Mouse (Mus musculus) CH12.LX (cell line): ENCODE measurements at regions not wholly inside any gene's neighbourhood (a gene's known extent, or its start where the extent isn't known, plus 50 kb on each side); places are given as distances from the start of the nearest gene placed in this dataset.

ENCODE experiments used
- DNase-seq: peaks from one replicate; pipeline ENCODE4 v3.0.0-alpha.2; 2013; ENCODE audit errors: extremely low read depth
- H3K27ac ChIP-seq: 2 replicates; pipeline ENCODE4 v1.5.1; 2012; ENCODE audit warnings: low read depth, mild to moderate bottlenecking, control low read depth, moderate library complexity; ENCODE audit not compliant: insufficient read depth
- H3K27me3 ChIP-seq: replicated peaks from 2 replicates; pipeline ENCODE3; 2012; ENCODE audit warnings: inconsistent platforms
- H3K36me3 ChIP-seq, 2 experiments: replicated peaks in 1 of 2; 2 replicates each; pipeline versions ENCODE3 to v1.6.1; 2012; ENCODE audit warnings: inconsistent platforms in 1 of 2, low read length in 1 of 2, mild to moderate bottlenecking in 1 of 2, mixed read lengths in 1 of 2, moderate library complexity in 1 of 2; ENCODE audit not compliant: control insufficient read depth in 1 of 2, insufficient read depth in 1 of 2
- H3K4me1 ChIP-seq, 2 experiments: 2 replicates each; pipeline ENCODE4 v1.6.1; 2012; ENCODE audit warnings: inconsistent platforms in 1 of 2, moderate library complexity in 1 of 2; ENCODE audit not compliant: insufficient read depth in 2 of 2, control insufficient read depth in 1 of 2
- H3K4me2 ChIP-seq: 2 replicates; pipeline ENCODE4 v1.6.1; 2012; ENCODE audit warnings: low read depth, mild to moderate bottlenecking, control low read depth; ENCODE audit not compliant: poor library complexity, insufficient read depth, severe bottlenecking
- H3K4me3 ChIP-seq, 3 experiments: fragments of 150-350 bp in 1 of 3; sonication (generic) in 1 of 3; replicated peaks in 1 of 3; 2 replicates each; pipeline versions ENCODE3 to v1.5.1; 2011 to 2012; ENCODE audit warnings: low read depth in 2 of 3, low read length in 2 of 3, mild to moderate bottlenecking in 2 of 3, moderate library complexity in 2 of 3, control low read depth in 1 of 3, improper control_type of control experiment in 1 of 3, inconsistent platforms in 1 of 3, mixed read lengths in 1 of 3; ENCODE audit not compliant: poor library complexity in 1 of 3
- H3K79me2 ChIP-seq: replicated peaks from 2 replicates; pipeline ENCODE4 v1.6.1; 2012; ENCODE audit warnings: mild to moderate bottlenecking, moderate library complexity; ENCODE audit not compliant: control insufficient read depth, poor library complexity, insufficient read depth, severe bottlenecking; ENCODE audit errors: extremely low read depth
- H3K9ac ChIP-seq: 2 replicates; pipeline ENCODE4 v1.6.1; 2012; ENCODE audit warnings: low read depth, mild to moderate bottlenecking, control low read depth, moderate library complexity; ENCODE audit not compliant: insufficient read depth
- H3K9me3 ChIP-seq: replicated peaks from 2 replicates; pipeline ENCODE3; 2012; ENCODE audit warnings: low read length, inconsistent platforms, mixed read lengths
- CTCF ChIP-seq, 2 experiments: IDR thresholded peaks in 1 of 2; conservative IDR thresholded peaks in 1 of 2; 2 replicates each; pipeline ENCODE4 v1.5.1; 2011 to 2012; ENCODE audit warnings: low read depth in 2 of 2, low read length in 2 of 2, improper control_type of control experiment in 1 of 2, inconsistent platforms in 1 of 2, mild to moderate bottlenecking in 1 of 2, moderate library complexity in 1 of 2
- E2F4 ChIP-seq: IDR thresholded peaks from 2 replicates; pipeline ENCODE4 v1.6.1; 2011; ENCODE audit warnings: low read depth, low read length, improper control_type of control experiment; ENCODE audit not compliant: insufficient replicate concordance
- JUN ChIP-seq: IDR thresholded peaks from 2 replicates; pipeline ENCODE4 v1.6.1; 2011; ENCODE audit warnings: low read depth, mild to moderate bottlenecking, low read length, improper control_type of control experiment, moderate library complexity; ENCODE audit not compliant: insufficient read depth
- JUND ChIP-seq: conservative IDR thresholded peaks from 2 replicates; pipeline ENCODE4 v1.6.1; 2011; ENCODE audit warnings: low read depth, low read length, improper control_type of control experiment
- MAZ ChIP-seq: IDR thresholded peaks from 2 replicates; pipeline ENCODE4 v1.6.1; 2012; ENCODE audit warnings: low read depth, mild to moderate bottlenecking, inconsistent platforms, low read length, improper control_type of control experiment, moderate library complexity
- MEF2A ChIP-seq: IDR thresholded peaks from 2 replicates; pipeline ENCODE4 v1.6.1; 2014; ENCODE audit warnings: low read depth, mild to moderate bottlenecking, inconsistent platforms, low read length, improper control_type of control experiment, borderline replicate concordance
- MYC ChIP-seq: IDR thresholded peaks from 2 replicates; pipeline ENCODE4 v1.6.1; 2011; ENCODE audit warnings: low read depth, mild to moderate bottlenecking, improper control_type of control experiment, low read length
- PAX5 ChIP-seq: IDR thresholded peaks from 2 replicates; pipeline ENCODE4 v1.6.1; 2012; ENCODE audit warnings: low read length, inconsistent platforms, mixed read lengths
- POLR2A ChIP-seq: IDR thresholded peaks from 2 replicates; pipeline ENCODE4 v1.6.1; 2011; ENCODE audit warnings: low read depth, mild to moderate bottlenecking, improper control_type of control experiment, low read length
- RAD21 ChIP-seq: IDR thresholded peaks from 2 replicates; pipeline ENCODE4 v1.6.1; 2011; ENCODE audit warnings: low read depth, mild to moderate bottlenecking, low read length, improper control_type of control experiment, moderate library complexity
- RCOR1 ChIP-seq: conservative IDR thresholded peaks from 2 replicates; pipeline ENCODE4 v1.6.1; 2012; ENCODE audit warnings: low read depth, mild to moderate bottlenecking, inconsistent platforms, low read length, improper control_type of control experiment
- SMC3 ChIP-seq: IDR thresholded peaks from 2 replicates; pipeline ENCODE4 v1.6.1; 2011; ENCODE audit warnings: low read depth, low read length, improper control_type of control experiment
- TBP ChIP-seq: conservative IDR thresholded peaks from 2 replicates; pipeline ENCODE4 v1.6.1; 2011; ENCODE audit warnings: low read depth, low read length, improper control_type of control experiment
- TCF12 ChIP-seq: IDR thresholded peaks from 2 replicates; pipeline ENCODE4 v1.6.1; 2014; ENCODE audit warnings: low read depth, mild to moderate bottlenecking, inconsistent platforms, low read length, improper control_type of control experiment
- ZNF384 ChIP-seq: IDR thresholded peaks from 2 replicates; pipeline ENCODE4 v1.6.1; 2012; ENCODE audit warnings: low read depth, low read length, improper control_type of control experiment, inconsistent platforms
- dilution Hi-C: fragments of 300-500 bp; cut with MboI; formaldehyde crosslinking; loops from 2 replicates; pipeline ENCODE4 v1.14.3; 2020; ENCODE audit warnings: low sequenced_read_pairs; ENCODE audit not compliant: extremely low pct_unique_long_range_greater_than_20kb, extremely low pct_ligation_motif_present
- in situ Hi-C: fragments of 300-500 bp; cut with MboI; formaldehyde crosslinking; loops from 3 replicates; pipeline ENCODE4 v1.14.3; 2019; ENCODE audit warnings: low sequenced_read_pairs, low pct_ligation_motif_present, low pct_unique_long_range_greater_than_20kb, mixed read lengths

- in situ Hi-C loops = no loop called here
- H3K9ac ChIP-seq = no peak overlapping the region
- H3K4me1 ChIP-seq = no peaks in the 10 kb centered on the region
- no peak overlapping the region for H3K27ac ChIP-seq
- no peaks in the 10 kb centered on the region for H3K9me3 ChIP-seq
- no peak overlapping the region for H3K4me2 ChIP-seq
- dilution Hi-C loops = no loop called here
- H3K4me3 ChIP-seq = no peak overlapping the region
- DNase-seq = no peak
- H3K79me2 ChIP-seq = no peaks in the 10 kb centered on the region
- H3K36me3 ChIP-seq = peaks cover 0 to 63% of the 10 kb centered on the region in 2 experiments
- no peak for TF ChIP-seq POLR2A
- TF ChIP-seq PAX5 = no peak
- no peak for TF ChIP-seq JUN
- TF ChIP-seq TCF12 = no peak
- TF ChIP-seq MAZ = no peak
- TF ChIP-seq CTCF (conservative IDR thresholded peaks at IDR 0.05 in 1 of 2, IDR thresholded peaks at IDR 0.05 in 1 of 2; ENCODE audit: low read depth in 2 of 2, low read length in 2 of 2) = no peak
- no peak for TF ChIP-seq TBP
- TF ChIP-seq RAD21 = no peak
- TF ChIP-seq E2F4 = no peak
- TF ChIP-seq SMC3 = no peak
- TF ChIP-seq ZNF384 = no peak
- TF ChIP-seq MYC = no peak
- H3K27me3 ChIP-seq = no peaks in the 10 kb centered on the region
These were observed 74.4 kb upstream of the Tiam2 start for GRCm38 (mm10) chr17:3251966-3252365.

GRCm38 (mm10) chr17:3253508-3254176, 72.7 kb upstream of the Tiam2 start:
- no peak for TF ChIP-seq POLR2A
- TF ChIP-seq JUND = no peak
- TF ChIP-seq CTCF (conservative IDR thresholded peaks at IDR 0.05 in 1 of 2, IDR thresholded peaks at IDR 0.05 in 1 of 2; ENCODE audit: low read depth in 2 of 2, low read length in 2 of 2) = peak; percentile 61 to 71
- no peak for TF ChIP-seq RCOR1
- TF ChIP-seq RAD21 = peak; percentile 62
- TF ChIP-seq MEF2A = peak; percentile 28; the same call in 1 of the 2 replicates
- peak; percentile 14; the same call in 1 of the 2 replicates for TF ChIP-seq SMC3
- H3K9me3 ChIP-seq = no peaks in the 10 kb centered on the region
- H3K9ac ChIP-seq = no peak overlapping the region
- H3K4me1 ChIP-seq = no peaks in the 10 kb centered on the region
- in situ Hi-C loops (no loop called here), dilution Hi-C loops (no loop called here)
- peak; percentile 57 for DNase-seq
- no peaks in the 10 kb centered on the region for H3K79me2 ChIP-seq
- H3K4me3 ChIP-seq = no peak overlapping the region
- no peaks in the 10 kb centered on the region for H3K27me3 ChIP-seq
- no peak overlapping the region for H3K27ac ChIP-seq
- peaks cover 0 to 64% of the 10 kb centered on the region in 2 experiments for H3K36me3 ChIP-seq
- no peak overlapping the region for H3K4me2 ChIP-seq
